Mouse (Mus musculus) leukemia stem cell, adult 10-12 weeks (primary cell): ENCODE results near the gene Emc4. TPM values are rescaled to one million over a fixed set of nuclear protein-coding genes. Genes with fewer than 3 reads are reported as not detected.

Source experiments
- polyA plus RNA-seq: library from polyadenylated mRNA; stranded (reverse); fragments of >175 nt; gene quantifications from 2 replicates; pipeline ENCODE4 v1.2.3, GENCODE M21; 2012; ENCODE audit warnings: low replicate concordance

Gene Emc4
- 17.6 and 36.6 TPM in 2 replicates for polyA plus RNA-seq

GRCm38 (mm10) chr2:112367726-112368673 is at the start of gene Emc4:
TSS of gene Emc4 (minus strand) at chr2:112368027.

GRCm38 (mm10) chr2:112378973-112379898 is 11.4 kb upstream of the Emc4 start, which contains the start of gene Katnbl1:
TSS of gene Katnbl1 (plus strand) at chr2:112379211.

Other genes starting within 250 kb of the Emc4 start
- gene Olfr1316, start 233.1 kb downstream of the Emc4 start, polyA plus RNA-seq, result not detected in 2 replicates
- not detected in 2 replicates for gene Olfr1317, start 227.7 kb downstream of the Emc4 start, polyA plus RNA-seq
- gene Olfr1318, start 213.8 kb downstream of the Emc4 start, polyA plus RNA-seq, result not detected in 2 replicates
- 32.0 and 38.3 TPM in 2 replicates for gene Lpcat4, start 128.6 kb downstream of the Emc4 start, polyA plus RNA-seq
- gene Nutm1, start 108.7 kb downstream of the Emc4 start, polyA plus RNA-seq, result not detected in 2 replicates
- 71.1 and 91.1 TPM in 2 replicates for gene Nop10, start 106.1 kb downstream of the Emc4 start, polyA plus RNA-seq
- 7.6 and 8.0 TPM in 2 replicates for gene Slc12a6, start 102.2 kb downstream of the Emc4 start, polyA plus RNA-seq
- not detected in 2 replicates for gene Gm21985, start 101.7 kb downstream of the Emc4 start, polyA plus RNA-seq
- 1.7 and 2.7 TPM in 2 replicates for gene Katnbl1, start 11.2 kb upstream of the Emc4 start, polyA plus RNA-seq
- gene Emc7, start 87.0 kb upstream of the Emc4 start, polyA plus RNA-seq, result 0.33 and 1.9 TPM in 2 replicates
- not detected in 2 replicates for gene Chrm5, start 112.7 kb upstream of the Emc4 start, polyA plus RNA-seq
- 5.0 and 7.2 TPM in 2 replicates for gene Aven, start 124.9 kb upstream of the Emc4 start, polyA plus RNA-seq